ENCODE assay signal across 8 mouse cellular contexts in genomic region chr17:45601325-45601724, GRCm38 (mm10). TPM values are rescaled to one million over a fixed set of nuclear protein-coding genes. Genes with fewer than 3 reads are reported as not detected.
DNase-seq lines count a peak whose midpoint lies in the region; ATAC-seq and TF ChIP-seq lines count a peak whose summit lies in the region.

No protein-coding gene starts in this region.

- no peak for DNase-seq in lung, adult 18-20 months
- DNase-seq in hindbrain, postnatal 0 days (ENCODE audit: low spot score): no peak
- DNase-seq in liver, postnatal 0 days: no peak
- DNase-seq in right cerebral cortex, postnatal 4 days: no peak
- no peak for DNase-seq in left cerebral cortex, postnatal 36 days (ENCODE audit: low spot score in 2 of 2)

- TF ChIP-seq CTCF in hindbrain, postnatal 0 days (IDR thresholded peaks at IDR 0.05; ENCODE audit: low read depth): no peak
- TF ChIP-seq CTCF in liver, postnatal 0 days (IDR thresholded peaks at IDR 0.05; ENCODE audit: low read depth): no peak

- 9% methylated on average over 22 of the region's 22 CpGs for WGBS in forebrain, embryonic 12.5 days
- WGBS in forebrain, embryonic 15.5 days: 15% methylated on average over 22 of the region's 22 CpGs
- WGBS in lung, embryonic 16.5 days: 18% methylated on average over 22 of the region's 22 CpGs
- WGBS in hindbrain, postnatal 0 days: 18% methylated on average over 22 of the region's 22 CpGs
- 57% methylated on average over 22 of the region's 22 CpGs for WGBS in liver, postnatal 0 days (ENCODE audit: insufficient replicate concordance)

- 0 out of 2 replicates have a peak overlapping the region, but pooled peaks have one; percentile 7 for H3K9ac ChIP-seq in forebrain, embryonic 12.5 days
- no peak overlapping the region for H3K9ac ChIP-seq in forebrain, embryonic 15.5 days (replicated peaks)
- H3K9ac ChIP-seq in lung, embryonic 16.5 days (ENCODE audit: low read length): peak overlapping the region; percentile 21
- H3K9ac ChIP-seq in hindbrain, postnatal 0 days (replicated peaks; ENCODE audit: low read length): no peak overlapping the region
- H3K9ac ChIP-seq in liver, postnatal 0 days (replicated peaks): 0 out of 2 replicates have a peak overlapping the region, but pooled peaks have one; percentile 7

- H3K9me3 ChIP-seq in forebrain, embryonic 12.5 days: no peaks in the 10 kb centered on the region
- H3K9me3 ChIP-seq in forebrain, embryonic 15.5 days: no peaks in the 10 kb centered on the region
- H3K9me3 ChIP-seq in lung, embryonic 16.5 days (ENCODE audit: control insufficient read depth, low read length): no peaks in the 10 kb centered on the region
- H3K9me3 ChIP-seq in hindbrain, postnatal 0 days (ENCODE audit: low read length): no peaks in the 10 kb centered on the region
- no peaks in the 10 kb centered on the region for H3K9me3 ChIP-seq in liver, postnatal 0 days (ENCODE audit: low read length)

- peaks cover 52% of the 10 kb centered on the region for H3K27me3 ChIP-seq in forebrain, embryonic 12.5 days
- H3K27me3 ChIP-seq in forebrain, embryonic 15.5 days: peaks cover 26% of the 10 kb centered on the region
- H3K27me3 ChIP-seq in lung, embryonic 16.5 days (ENCODE audit: control insufficient read depth, insufficient read depth, low read depth, low read length): 0 out of 2 replicates have a peak, but pooled peaks cover 2% of the 10 kb centered on the region
- H3K27me3 ChIP-seq in hindbrain, postnatal 0 days (ENCODE audit: insufficient read depth, low read length): no peaks in the 10 kb centered on the region
- H3K27me3 ChIP-seq in liver, postnatal 0 days (ENCODE audit: insufficient read depth, low read length): 0 out of 2 replicates have a peak, but pooled peaks cover 3% of the 10 kb centered on the region

- intact Hi-C loops in left cerebral cortex, postnatal 36 days (cut with DNase I): no loop called here

- H3K4me2 ChIP-seq in forebrain, embryonic 12.5 days: peak overlapping the region; percentile 8; the same call in 1 of the 2 replicates
- no peak overlapping the region for H3K4me2 ChIP-seq in forebrain, embryonic 15.5 days (replicated peaks)
- H3K4me2 ChIP-seq in lung, embryonic 16.5 days (ENCODE audit: low read depth, low read length): peak overlapping the region; percentile 29
- H3K4me2 ChIP-seq in hindbrain, postnatal 0 days (ENCODE audit: low read depth, low read length): no peak overlapping the region
- H3K4me2 ChIP-seq in liver, postnatal 0 days (ENCODE audit: low read depth, low read length): no peak overlapping the region

- no peak for TF ChIP-seq EP300 in liver, postnatal 0 days (IDR thresholded peaks at IDR 0.05; ENCODE audit: low read depth)

- H3K4me3 ChIP-seq in forebrain, embryonic 12.5 days (replicated peaks): no peak overlapping the region
- H3K4me3 ChIP-seq in forebrain, embryonic 15.5 days: no peak overlapping the region
- 0 out of 2 replicates have a peak overlapping the region, but pooled peaks have one; percentile 9 for H3K4me3 ChIP-seq in lung, embryonic 16.5 days (ENCODE audit: low read length)
- H3K4me3 ChIP-seq in hindbrain, postnatal 0 days (ENCODE audit: low read length): 0 out of 2 replicates have a peak overlapping the region, but pooled peaks have one; percentile 1
- no peak overlapping the region for H3K4me3 ChIP-seq in liver, postnatal 0 days (ENCODE audit: low read depth, low read length)

- peaks cover 27% of the 10 kb centered on the region for H3K4me1 ChIP-seq in forebrain, embryonic 12.5 days
- H3K4me1 ChIP-seq in forebrain, embryonic 15.5 days: peaks cover 22% of the 10 kb centered on the region
- peaks cover 20% of the 10 kb centered on the region for H3K4me1 ChIP-seq in lung, embryonic 16.5 days (replicated peaks; ENCODE audit: control insufficient read depth, insufficient read depth, low read length)
- H3K4me1 ChIP-seq in hindbrain, postnatal 0 days (ENCODE audit: insufficient read depth, low read length): peaks cover 8% of the 10 kb centered on the region; the same call in 1 of the 2 replicates
- H3K4me1 ChIP-seq in liver, postnatal 0 days (ENCODE audit: insufficient read depth): peaks cover 37% of the 10 kb centered on the region

- no peak for ATAC-seq in forebrain, embryonic 12.5 days (ENCODE audit: low FRiP score)
- ATAC-seq in forebrain, embryonic 15.5 days (replicated peaks): no peak
- no peak for ATAC-seq in lung, embryonic 16.5 days (ENCODE audit: low read depth)
- ATAC-seq in hindbrain, postnatal 0 days: no peak
- ATAC-seq in liver, postnatal 0 days: no peak

- H3K36me3 ChIP-seq in forebrain, embryonic 12.5 days (replicated peaks): no peaks in the 10 kb centered on the region
- H3K36me3 ChIP-seq in forebrain, embryonic 15.5 days: no peaks in the 10 kb centered on the region
- no peaks in the 10 kb centered on the region for H3K36me3 ChIP-seq in lung, embryonic 16.5 days (ENCODE audit: control insufficient read depth, insufficient read depth, low read length)
- no peaks in the 10 kb centered on the region for H3K36me3 ChIP-seq in hindbrain, postnatal 0 days (ENCODE audit: insufficient read depth, low read length)
- H3K36me3 ChIP-seq in liver, postnatal 0 days (replicated peaks; ENCODE audit: insufficient read depth, low read length): no peaks in the 10 kb centered on the region

- H3K27ac ChIP-seq in forebrain, embryonic 12.5 days: no peak overlapping the region
- no peak overlapping the region for H3K27ac ChIP-seq in forebrain, embryonic 15.5 days (replicated peaks)
- no peak overlapping the region for H3K27ac ChIP-seq in lung, embryonic 16.5 days (ENCODE audit: low read length)
- H3K27ac ChIP-seq in hindbrain, postnatal 0 days: no peak overlapping the region
- H3K27ac ChIP-seq in liver, postnatal 0 days (ENCODE audit: low read depth): no peak overlapping the region

RNA-seq across cellular contexts. Expression of gene Mymx, which starts 0.6 kb away (rescaled TPM):
- 0.24 TPM in 1 of 2 replicates, not detected in the other for polyA plus RNA-seq in forebrain, embryonic 12.5 days (2016; fragmentation: Nextera tagmentation; extraction: Ambion mirVana)
- polyA plus RNA-seq in forebrain, embryonic 15.5 days (2015; fragmentation: Nextera tagmentation; extraction: Ambion mirVana): not detected in 2 replicates
- 0.39 and 0.91 TPM in 2 replicates for polyA plus RNA-seq in lung, embryonic 16.5 days (2015; fragmentation: Nextera tagmentation; extraction: Ambion mirVana)
- not detected in 2 replicates for total RNA-seq in hindbrain, postnatal 0 days (2014; rRNA removed)
- not detected in 2 replicates for polyA plus RNA-seq in hindbrain, postnatal 0 days (2015; fragmentation: Nextera tagmentation; extraction: Ambion mirVana)
- polyA plus RNA-seq in liver, postnatal 0 days (2015; fragmentation: Nextera tagmentation; extraction: Ambion mirVana): 0.19 TPM in 1 of 2 replicates, not detected in the other
- total RNA-seq in left cerebral cortex, postnatal 36 days (2021): not detected

RNA-seq across cellular contexts. Expression of gene Slc29a1, which starts 1.9 kb away (rescaled TPM):
- polyA plus RNA-seq in forebrain, embryonic 12.5 days (2016; fragmentation: Nextera tagmentation; extraction: Ambion mirVana): 50.2 and 52.0 TPM in 2 replicates
- polyA plus RNA-seq in forebrain, embryonic 15.5 days (2015; fragmentation: Nextera tagmentation; extraction: Ambion mirVana): 62.5 and 63.7 TPM in 2 replicates
- 100 and 106 TPM in 2 replicates for polyA plus RNA-seq in lung, embryonic 16.5 days (2015; fragmentation: Nextera tagmentation; extraction: Ambion mirVana)
- total RNA-seq in hindbrain, postnatal 0 days (2014; rRNA removed): 170 and 354 TPM in 2 replicates
- polyA plus RNA-seq in hindbrain, postnatal 0 days (2015; fragmentation: Nextera tagmentation; extraction: Ambion mirVana): 60.6 and 77.6 TPM in 2 replicates
- polyA plus RNA-seq in liver, postnatal 0 days (2015; fragmentation: Nextera tagmentation; extraction: Ambion mirVana): 83.0 and 91.6 TPM in 2 replicates
- total RNA-seq in left cerebral cortex, postnatal 36 days (2021): 10 to 100 TPM; 17.1 to 23.2 TPM

RNA-seq across cellular contexts. Expression of gene Hsp90ab1, which starts 28.3 kb away (rescaled TPM):
- 1,580 and 1,603 TPM in 2 replicates for polyA plus RNA-seq in forebrain, embryonic 12.5 days (2016; fragmentation: Nextera tagmentation; extraction: Ambion mirVana)
- polyA plus RNA-seq in forebrain, embryonic 15.5 days (2015; fragmentation: Nextera tagmentation; extraction: Ambion mirVana): 1,627 and 1,637 TPM in 2 replicates
- polyA plus RNA-seq in lung, embryonic 16.5 days (2015; fragmentation: Nextera tagmentation; extraction: Ambion mirVana): 1,477 and 1,506 TPM in 2 replicates
- total RNA-seq in hindbrain, postnatal 0 days (2014; rRNA removed): 982 and 1,365 TPM in 2 replicates
- polyA plus RNA-seq in hindbrain, postnatal 0 days (2015; fragmentation: Nextera tagmentation; extraction: Ambion mirVana): 1,472 and 1,504 TPM in 2 replicates
- 419 and 445 TPM in 2 replicates for polyA plus RNA-seq in liver, postnatal 0 days (2015; fragmentation: Nextera tagmentation; extraction: Ambion mirVana)
- 1,000 to 10,000 TPM; 1,413 to 1,526 TPM for total RNA-seq in left cerebral cortex, postnatal 36 days (2021)

RNA-seq across cellular contexts. Expression of gene Slc35b2, which starts 37.7 kb away (rescaled TPM):
- 91.0 and 91.7 TPM in 2 replicates for polyA plus RNA-seq in forebrain, embryonic 12.5 days (2016; fragmentation: Nextera tagmentation; extraction: Ambion mirVana)
- polyA plus RNA-seq in forebrain, embryonic 15.5 days (2015; fragmentation: Nextera tagmentation; extraction: Ambion mirVana): 97.9 and 99.8 TPM in 2 replicates
- 130 and 131 TPM in 2 replicates for polyA plus RNA-seq in lung, embryonic 16.5 days (2015; fragmentation: Nextera tagmentation; extraction: Ambion mirVana)
- total RNA-seq in hindbrain, postnatal 0 days (2014; rRNA removed): 105 and 139 TPM in 2 replicates
- polyA plus RNA-seq in hindbrain, postnatal 0 days (2015; fragmentation: Nextera tagmentation; extraction: Ambion mirVana): 90.3 and 94.0 TPM in 2 replicates
- polyA plus RNA-seq in liver, postnatal 0 days (2015; fragmentation: Nextera tagmentation; extraction: Ambion mirVana): 47.7 and 47.9 TPM in 2 replicates
- total RNA-seq in left cerebral cortex, postnatal 36 days (2021): 10 to 100 TPM; 24.7 to 33.0 TPM

RNA-seq across cellular contexts. Expression of gene Nfkbie, which starts 45.8 kb away (rescaled TPM):
- polyA plus RNA-seq in forebrain, embryonic 12.5 days (2016; fragmentation: Nextera tagmentation; extraction: Ambion mirVana): 5.5 and 5.7 TPM in 2 replicates
- polyA plus RNA-seq in forebrain, embryonic 15.5 days (2015; fragmentation: Nextera tagmentation; extraction: Ambion mirVana): 4.2 and 4.6 TPM in 2 replicates
- 3.1 and 3.5 TPM in 2 replicates for polyA plus RNA-seq in lung, embryonic 16.5 days (2015; fragmentation: Nextera tagmentation; extraction: Ambion mirVana)
- total RNA-seq in hindbrain, postnatal 0 days (2014; rRNA removed): 7.7 and 9.2 TPM in 2 replicates
- 5.2 and 6.0 TPM in 2 replicates for polyA plus RNA-seq in hindbrain, postnatal 0 days (2015; fragmentation: Nextera tagmentation; extraction: Ambion mirVana)
- 2.8 and 3.0 TPM in 2 replicates for polyA plus RNA-seq in liver, postnatal 0 days (2015; fragmentation: Nextera tagmentation; extraction: Ambion mirVana)
- 1 to 10 TPM; 1.7 to 2.7 TPM for total RNA-seq in left cerebral cortex, postnatal 36 days (2021)

Comparison
In these comparisons a context has a peak if more than half of its experiments do, and no peak if none do; other contexts are left out.
1. H3K4me2 ChIP-seq: peak in forebrain, embryonic 12.5 days (single experiment) and lung, embryonic 16.5 days (single experiment); none in forebrain, embryonic 15.5 days (single experiment), hindbrain, postnatal 0 days (single experiment) and liver, postnatal 0 days (single experiment).
2. H3K9ac ChIP-seq: peak in forebrain, embryonic 12.5 days (single experiment), lung, embryonic 16.5 days (single experiment) and liver, postnatal 0 days (single experiment); none in forebrain, embryonic 15.5 days (single experiment) and hindbrain, postnatal 0 days (single experiment).
3. H3K4me3 ChIP-seq: peak in lung, embryonic 16.5 days (single experiment) and hindbrain, postnatal 0 days (single experiment); none in forebrain, embryonic 12.5 days (single experiment), forebrain, embryonic 15.5 days (single experiment) and liver, postnatal 0 days (single experiment).